Mouse (Mus musculus): ENCODE results near the gene Pde4dip.

The Pde4dip gene

GRCm38 (mm10) chr3:97751566-97751965 is 136.9 kb downstream of the Pde4dip start:
- DNase-seq (ENCODE audit: low read depth, low spot score), result no peak

DNA sequence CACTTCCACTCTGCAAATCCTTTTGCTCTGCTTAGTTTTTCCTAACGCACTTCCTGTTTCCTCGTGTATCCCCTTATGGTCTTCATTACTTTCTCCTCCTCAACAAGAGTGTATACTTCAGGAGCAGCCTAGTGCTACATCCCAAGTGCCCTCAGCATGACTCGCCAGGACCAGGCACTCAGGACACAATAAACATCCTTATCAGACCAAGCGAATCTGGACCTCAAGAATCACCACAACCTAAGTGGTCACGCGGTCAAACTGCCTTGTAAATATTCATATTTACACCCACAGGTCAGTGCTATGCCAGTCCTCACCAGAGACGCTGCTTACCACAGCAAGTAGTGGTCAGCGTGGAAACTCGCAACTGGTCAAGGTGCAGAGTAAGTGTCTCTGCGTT is 139.7 kb downstream of the Pde4dip start:
- DNase-seq (ENCODE audit: low read depth, low spot score), result no peak

GRCm38 (mm10) chr3:97742841-97743240 is 145.7 kb downstream of the Pde4dip start:
- DNase-seq (ENCODE audit: low read depth, low spot score), result no peak

GRCm38 (mm10) chr3:97735575-97735974 is 152.9 kb downstream of the Pde4dip start:
- DNase-seq (ENCODE audit: low read depth, low spot score), result no peak

DNA sequence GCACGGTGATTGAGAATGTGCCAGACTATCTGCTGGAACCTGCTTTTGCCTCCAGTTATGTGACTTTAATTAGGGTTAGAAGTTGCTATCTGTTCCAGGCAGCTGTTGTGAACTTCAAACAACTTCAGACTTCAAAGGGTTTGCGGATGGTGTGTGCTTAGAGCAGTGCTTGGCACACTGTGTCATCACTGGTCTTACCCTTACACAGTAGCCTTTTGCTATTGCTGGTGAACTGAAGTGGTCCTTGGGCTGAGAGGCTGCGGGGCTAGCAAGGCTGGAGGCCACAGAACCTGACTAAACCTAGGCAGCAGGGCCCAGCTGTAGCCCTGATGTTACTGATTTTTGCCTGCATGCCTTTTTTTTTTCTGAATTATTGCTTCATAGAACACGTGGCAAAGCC is 154.2 kb downstream of the Pde4dip start:
- no peak for DNase-seq (ENCODE audit: low read depth, low spot score)

- DNase-seq (ENCODE audit: low read depth, low spot score), result no peak
Measured at GRCm38 (mm10) chr3:97732622-97733021, 155.9 kb downstream of the Pde4dip start.

- no peak for DNase-seq (ENCODE audit: low read depth, low spot score)
Measured at GRCm38 (mm10) chr3:97730624-97731023, 157.9 kb downstream of the Pde4dip start.

DNA sequence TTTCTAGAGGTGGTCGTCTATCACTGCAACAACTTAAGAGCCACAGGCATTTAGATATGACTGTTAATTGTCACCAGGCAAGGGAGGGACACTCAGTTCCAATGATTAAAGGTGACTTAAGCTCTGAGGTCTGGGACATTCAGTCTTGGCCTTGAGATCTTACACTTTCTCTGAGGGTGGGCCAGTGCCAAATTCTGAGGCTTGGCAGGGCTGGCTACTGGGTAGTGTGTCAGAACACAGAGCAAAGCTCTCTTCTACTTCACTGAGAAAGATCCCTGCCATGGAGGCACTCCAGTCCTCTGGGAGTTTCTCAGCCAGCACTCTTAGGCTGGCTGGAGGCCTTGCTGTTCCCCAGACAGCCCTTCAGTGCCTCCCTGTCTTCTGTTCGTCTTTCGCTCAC is 158.4 kb downstream of the Pde4dip start:
- DNase-seq (ENCODE audit: low read depth, low spot score), result no peak

DNA sequence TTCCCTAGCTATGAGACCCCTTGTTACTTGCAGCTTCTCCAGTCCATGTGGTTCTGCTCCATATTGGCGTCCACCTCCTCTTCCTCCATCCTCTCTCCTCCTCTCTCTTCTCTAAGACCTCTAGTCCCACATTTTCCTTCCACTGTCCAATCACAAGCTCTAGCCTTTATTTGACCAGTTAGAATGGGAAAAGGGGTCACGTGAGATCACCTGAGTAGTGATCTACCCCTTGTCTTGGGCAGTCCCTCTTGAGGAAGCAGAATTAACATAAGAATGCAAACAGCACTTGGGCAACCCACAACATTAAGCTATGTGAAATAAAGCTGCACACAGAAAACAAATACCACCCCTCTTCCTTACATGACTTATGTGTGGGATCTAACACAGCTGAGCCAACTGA is 160.7 kb downstream of the Pde4dip start:
- DNase-seq (ENCODE audit: low read depth, low spot score), result no peak

GRCm38 (mm10) chr3:97719116-97719515 is 169.4 kb downstream of the Pde4dip start:
- DNase-seq (ENCODE audit: low read depth, low spot score), result no peak

DNA sequence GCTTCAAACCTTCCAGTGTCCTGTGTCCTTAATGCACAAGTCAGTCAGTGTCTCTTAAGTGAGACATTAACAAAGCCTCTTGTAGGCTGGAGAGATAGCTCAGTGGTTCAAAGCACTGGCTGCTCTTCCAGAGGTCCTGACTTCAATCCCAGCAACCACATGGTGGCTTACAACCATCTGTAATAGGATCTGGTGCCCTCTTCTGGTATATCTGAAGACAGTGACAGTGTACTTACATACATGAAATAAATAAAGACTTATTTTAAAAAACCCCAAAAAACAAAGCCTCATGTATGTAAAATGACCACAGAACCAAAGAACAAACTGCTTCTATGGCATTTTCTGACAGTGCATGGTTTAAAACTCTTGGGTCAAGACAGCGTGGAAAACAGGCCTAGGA is 172.6 kb downstream of the Pde4dip start:
- no peak for DNase-seq (ENCODE audit: low read depth, low spot score)

- DNase-seq (ENCODE audit: low read depth, low spot score), result no peak
Measured at GRCm38 (mm10) chr3:97710881-97711280, 177.6 kb downstream of the Pde4dip start.

- DNase-seq (ENCODE audit: low read depth, low spot score), result no peak
Measured at GRCm38 (mm10) chr3:97710134-97710533, 178.4 kb downstream of the Pde4dip start.

DNA sequence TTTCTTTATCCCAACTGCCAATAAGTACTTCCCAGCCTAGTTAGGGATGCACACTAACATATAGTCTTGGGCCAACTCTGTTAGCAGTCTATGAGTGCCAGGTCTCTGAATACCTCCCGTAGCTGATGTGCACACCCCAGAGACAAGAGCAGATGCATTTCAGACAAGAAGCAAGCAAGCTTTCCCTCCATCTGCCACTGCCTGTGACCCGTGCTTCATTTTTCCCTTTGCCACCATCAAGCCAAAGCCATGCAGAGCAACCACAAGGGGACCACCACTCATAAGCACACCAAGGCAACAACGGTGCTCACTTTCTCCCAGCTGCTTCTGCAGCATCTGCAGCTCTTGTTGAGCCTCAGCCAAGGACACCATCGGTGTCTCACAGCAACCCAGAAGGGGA is 181.9 kb downstream of the Pde4dip start:
- DNase-seq (ENCODE audit: low read depth, low spot score), result no peak

DNA sequence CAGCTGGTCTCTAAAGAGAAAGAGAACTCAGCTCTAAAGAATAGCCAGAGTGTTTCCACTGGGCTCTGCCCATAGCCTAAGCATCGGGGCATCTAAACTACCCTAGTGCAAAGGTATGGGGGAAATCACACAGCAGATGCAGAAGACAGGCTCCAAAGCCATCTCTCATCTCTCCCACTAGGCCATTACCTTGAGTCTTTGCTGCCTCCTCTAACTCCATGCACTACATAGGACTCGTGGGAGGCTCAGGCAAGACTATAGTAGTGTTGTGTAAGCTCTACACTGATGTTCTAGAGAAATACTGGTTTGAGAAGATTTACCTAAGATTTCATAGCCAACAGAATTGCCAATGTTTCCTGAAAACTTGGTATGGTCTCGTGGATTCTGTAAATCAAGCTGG is 183.0 kb downstream of the Pde4dip start:
- no peak for DNase-seq (ENCODE audit: low read depth, low spot score)

GRCm38 (mm10) chr3:97702448-97703080 is 185.9 kb downstream of the Pde4dip start:
- no peak for DNase-seq (ENCODE audit: low read depth, low spot score)

GRCm38 (mm10) chr3:97701198-97701597 is 187.3 kb downstream of the Pde4dip start:
- DNase-seq (ENCODE audit: low read depth, low spot score), result no peak

GRCm38 (mm10) chr3:97699061-97699460 is 189.4 kb downstream of the Pde4dip start:
- no peak for DNase-seq (ENCODE audit: low read depth, low spot score)

DNA sequence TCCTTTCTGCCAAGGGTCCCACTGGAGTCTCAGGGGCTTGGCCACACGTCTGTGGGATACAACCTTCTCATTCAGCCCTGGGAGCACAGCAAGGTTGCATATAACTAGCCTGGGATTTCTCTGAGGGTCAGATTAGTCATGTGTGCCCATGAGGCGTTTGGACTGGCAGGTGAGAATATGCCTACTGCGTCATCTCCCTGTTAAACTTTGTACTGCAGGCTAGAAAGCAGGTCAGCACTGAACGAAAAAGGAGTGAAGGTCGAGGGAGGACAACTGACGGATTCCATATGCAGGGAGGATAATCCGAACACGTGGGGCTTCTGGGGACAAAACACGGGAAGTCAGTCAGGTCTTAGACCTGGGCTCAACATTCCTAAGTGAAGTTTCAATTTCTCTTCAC is 191.2 kb downstream of the Pde4dip start:
- DNase-seq (ENCODE audit: low read depth, low spot score), result no peak

- no peak for DNase-seq (ENCODE audit: low read depth, low spot score)
Measured at GRCm38 (mm10) chr3:97696866-97697265, 191.6 kb downstream of the Pde4dip start.

- DNase-seq (ENCODE audit: low read depth, low spot score), result no peak
Measured at GRCm38 (mm10) chr3:97693806-97694205, 194.7 kb downstream of the Pde4dip start.

DNA sequence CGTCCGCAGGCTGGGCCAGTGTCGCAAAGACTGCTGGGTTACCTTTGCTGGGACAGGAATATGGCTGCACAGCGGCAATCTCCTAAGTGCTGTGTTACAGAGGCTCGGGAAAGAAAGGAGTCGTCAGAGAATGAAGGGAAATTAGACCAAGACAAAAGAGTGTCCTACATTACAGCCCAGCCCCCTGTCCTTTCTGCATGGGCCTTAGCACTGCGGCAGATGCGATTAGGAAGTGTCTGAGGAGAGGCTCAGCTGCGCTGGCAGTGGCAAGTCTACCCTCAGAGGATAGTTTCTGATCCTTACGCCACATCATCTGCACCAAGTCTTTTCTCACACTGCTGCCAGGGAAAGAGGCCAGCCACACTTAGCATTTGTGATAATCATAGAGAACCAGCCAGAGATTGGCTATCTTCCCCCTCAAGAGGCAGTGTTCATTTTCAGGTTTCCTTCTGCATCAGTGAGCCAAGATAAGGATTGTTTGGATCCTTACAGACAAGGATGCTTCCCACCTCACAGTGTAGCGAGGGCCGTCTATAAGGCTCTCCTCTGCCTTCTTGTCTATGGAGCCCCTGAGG is 197.0 kb downstream of the Pde4dip start:
- DNase-seq (ENCODE audit: low read depth, low spot score), result no peak

DNA sequence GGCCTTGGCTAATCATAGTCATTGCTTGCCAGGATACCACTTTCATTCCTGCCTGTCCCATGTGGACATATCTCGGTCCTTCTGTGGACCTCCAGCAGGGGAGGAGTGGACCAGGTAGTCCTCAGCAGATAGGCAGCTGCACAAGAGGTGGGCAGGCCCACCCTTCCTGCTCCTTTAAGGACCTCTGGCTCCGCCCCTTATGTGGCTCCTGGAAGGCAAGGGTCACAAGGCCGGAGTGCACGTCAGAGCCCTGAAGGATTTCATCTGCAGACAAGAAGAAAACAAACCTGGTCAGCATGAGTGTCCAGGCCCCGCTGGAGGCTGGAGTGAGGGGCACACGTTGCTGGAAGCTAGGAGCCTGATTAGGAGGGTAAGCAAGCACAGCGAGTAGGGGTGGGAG is 197.9 kb downstream of the Pde4dip start:
- no peak for DNase-seq (ENCODE audit: low read depth, low spot score)

GRCm38 (mm10) chr3:97689289-97689688 is 199.2 kb downstream of the Pde4dip start:
- DNase-seq (ENCODE audit: low read depth, low spot score), result no peak
